Mouse (Mus musculus): ENCODE data around the gene Pomp. TPM values are rescaled to one million over a fixed set of nuclear protein-coding genes. Genes with fewer than 3 reads are reported as not detected.
"Not testable (repeated sequence)": the region's sequence is repeated elsewhere in the genome, so short reads cannot be mapped to it uniquely, and the experiment has no call there.

Pomp gene
- total and polyA plus RNA-seq, 2 experiments, result 71.0 to 233 TPM

GRCm38 (mm10) chr5:147893143-147893542, 32.9 kb downstream of the Pomp start:
- no peak overlapping the region for H3K9ac ChIP-seq (ENCODE audit: low read depth, low read length)
- peaks cover 10% of the 10 kb centered on the region for H3K4me1 ChIP-seq (ENCODE audit: control insufficient read depth, insufficient read depth, low read length)
- TF ChIP-seq POLR2A (IDR thresholded peaks at IDR 0.05; ENCODE audit: extremely low read depth, insufficient read depth, low read length) (no peak), CTCF (IDR thresholded peaks at IDR 0.05; ENCODE audit: low read depth, low read length) (no peak)
- H3K27ac ChIP-seq (replicated peaks; ENCODE audit: insufficient read depth, low read depth, low read length), result no peak overlapping the region
- no peak for DNase-seq (ENCODE audit: extremely low read depth, low read depth, low spot score)
- H3K79me2 ChIP-seq (ENCODE audit: control insufficient read depth, insufficient read depth, low read length), result peaks cover 5% of the 10 kb centered on the region; the same call in 1 of the 2 replicates
- no peak overlapping the region for H3K4me3 ChIP-seq (ENCODE audit: insufficient read depth, low read depth, low read length)
- WGBS, result 68% methylated on average over 9 of the region's 9 CpGs
- H3K27me3 ChIP-seq (ENCODE audit: control insufficient read depth, insufficient read depth, low read length), result no peaks in the 10 kb centered on the region
- peaks cover 7% of the 10 kb centered on the region; the same call in 1 of the 2 replicates for H3K36me3 ChIP-seq (ENCODE audit: control insufficient read depth, insufficient read depth, low read length)

- no peak for TF ChIP-seq CTCF (IDR thresholded peaks at IDR 0.05; ENCODE audit: low read depth, low read length)
- no peak for TF ChIP-seq POLR2A (IDR thresholded peaks at IDR 0.05; ENCODE audit: extremely low read depth, insufficient read depth, low read length)
- WGBS, result 3% methylated on average over 25 of the region's 25 CpGs
- H3K4me1 ChIP-seq (ENCODE audit: control insufficient read depth, insufficient read depth, low read length), result peaks cover 10% of the 10 kb centered on the region
- H3K79me2 ChIP-seq (ENCODE audit: control insufficient read depth, insufficient read depth, low read length), result peaks cover 5% of the 10 kb centered on the region; the same call in 1 of the 2 replicates
- peak; percentile 82 for DNase-seq (ENCODE audit: extremely low read depth, low read depth, low spot score)
- H3K36me3 ChIP-seq (ENCODE audit: control insufficient read depth, insufficient read depth, low read length), result peaks cover 5% of the 10 kb centered on the region; the same call in 1 of the 2 replicates
- H3K27me3 ChIP-seq (ENCODE audit: control insufficient read depth, insufficient read depth, low read length), result no peaks in the 10 kb centered on the region
- peak overlapping the region; percentile 97 for H3K27ac ChIP-seq (replicated peaks; ENCODE audit: insufficient read depth, low read depth, low read length)
- H3K9ac ChIP-seq (ENCODE audit: low read depth, low read length), result peak overlapping the region; percentile 92
- H3K4me3 ChIP-seq (ENCODE audit: insufficient read depth, low read depth, low read length), result peak overlapping the region; percentile 88
These were observed 33.6 kb downstream of the Pomp start for GRCm38 (mm10) chr5:147893766-147894454.

GRCm38 (mm10) chr5:147894455-147895076, 34.3 kb downstream of the Pomp start, which contains the start of gene Slc46a3:
Gene Slc46a3 (minus strand): TSS chr5:147894815.
- DNase-seq (ENCODE audit: extremely low read depth, low read depth, low spot score), result peak; percentile 90
- H3K27ac ChIP-seq (replicated peaks; ENCODE audit: insufficient read depth, low read depth, low read length), result peak within 1 kb of the TSS; percentile 97
- under 1% methylated on average over 47 of the region's 47 CpGs for WGBS
- H3K4me3 ChIP-seq (ENCODE audit: insufficient read depth, low read depth, low read length), result peak within 1 kb of the TSS; percentile 88
- H3K4me1 ChIP-seq (ENCODE audit: control insufficient read depth, insufficient read depth, low read length), result peaks cover 10% of the 10 kb centered on the region
- H3K27me3 ChIP-seq (ENCODE audit: control insufficient read depth, insufficient read depth, low read length), result no peaks in the 10 kb centered on the region
- H3K9ac ChIP-seq (ENCODE audit: low read depth, low read length), result peak within 1 kb of the TSS; percentile 92
- TF ChIP-seq POLR2A (IDR thresholded peaks at IDR 0.05; ENCODE audit: extremely low read depth, insufficient read depth, low read length) (peak; percentile 76; the same call in 1 of the 2 replicates), CTCF (IDR thresholded peaks at IDR 0.05; ENCODE audit: low read depth, low read length) (peak; percentile 58)
- H3K36me3 ChIP-seq (ENCODE audit: control insufficient read depth, insufficient read depth, low read length), result peaks cover 5% of the 10 kb centered on the region; the same call in 1 of the 2 replicates
- H3K79me2 ChIP-seq (ENCODE audit: control insufficient read depth, insufficient read depth, low read length), result peaks cover 5% of the 10 kb centered on the region; the same call in 1 of the 2 replicates

- peak; percentile 36 for DNase-seq (ENCODE audit: extremely low read depth, low read depth, low spot score)
- Histone ChIP-seq H3K27me3 (ENCODE audit: control insufficient read depth, insufficient read depth, low read length) (no peaks in the 10 kb centered on the region), H3K79me2 (ENCODE audit: control insufficient read depth, insufficient read depth, low read length) (peaks cover 5% of the 10 kb centered on the region; the same call in 1 of the 2 replicates), H3K4me3 (ENCODE audit: insufficient read depth, low read depth, low read length) (no peak overlapping the region), H3K36me3 (ENCODE audit: control insufficient read depth, insufficient read depth, low read length) (0 out of 2 replicates have a peak, but pooled peaks cover 1% of the 10 kb centered on the region), H3K27ac (replicated peaks; ENCODE audit: insufficient read depth, low read depth, low read length) (no peak overlapping the region), H3K4me1 (ENCODE audit: control insufficient read depth, insufficient read depth, low read length) (peaks cover 10% of the 10 kb centered on the region), H3K9ac (ENCODE audit: low read depth, low read length) (no peak overlapping the region)
- WGBS, result 59% methylated on average over 16 of the region's 16 CpGs
- TF ChIP-seq POLR2A (IDR thresholded peaks at IDR 0.05; ENCODE audit: extremely low read depth, insufficient read depth, low read length) (no peak), CTCF (IDR thresholded peaks at IDR 0.05; ENCODE audit: low read depth, low read length) (no peak)
These were observed 35.4 kb downstream of the Pomp start for GRCm38 (mm10) chr5:147895436-147896198.

- DNase-seq (ENCODE audit: extremely low read depth, low read depth, low spot score); H3K27ac ChIP-seq (replicated peaks; ENCODE audit: insufficient read depth, low read depth, low read length); H3K9ac ChIP-seq (ENCODE audit: low read depth, low read length); H3K4me1 ChIP-seq (ENCODE audit: control insufficient read depth, insufficient read depth, low read length); H3K4me3 ChIP-seq (ENCODE audit: insufficient read depth, low read depth, low read length); H3K79me2 ChIP-seq (ENCODE audit: control insufficient read depth, insufficient read depth, low read length); H3K27me3 ChIP-seq (ENCODE audit: control insufficient read depth, insufficient read depth, low read length); H3K36me3 ChIP-seq (ENCODE audit: control insufficient read depth, insufficient read depth, low read length): not testable (repeated sequence)
- 79% methylated on average over 4 of the region's 4 CpGs for WGBS
These were observed 36.2 kb downstream of the Pomp start for GRCm38 (mm10) chr5:147896501-147896900.
